Mouse (Mus musculus) stomach, postnatal 0 days (tissue): ENCODE data around the gene Iars2.

ENCODE experiments used
- CTCF ChIP-seq: IDR thresholded peaks from 2 replicates; pipeline ENCODE4 v1.5.1; 2016; ENCODE audit warnings: antibody characterized with exemption, low read depth, mild to moderate bottlenecking, moderate library complexity
- EP300 ChIP-seq: optimal IDR thresholded peaks from 2 replicates; pipeline ENCODE3; 2016; ENCODE audit warnings: antibody characterized with exemption

DNA sequence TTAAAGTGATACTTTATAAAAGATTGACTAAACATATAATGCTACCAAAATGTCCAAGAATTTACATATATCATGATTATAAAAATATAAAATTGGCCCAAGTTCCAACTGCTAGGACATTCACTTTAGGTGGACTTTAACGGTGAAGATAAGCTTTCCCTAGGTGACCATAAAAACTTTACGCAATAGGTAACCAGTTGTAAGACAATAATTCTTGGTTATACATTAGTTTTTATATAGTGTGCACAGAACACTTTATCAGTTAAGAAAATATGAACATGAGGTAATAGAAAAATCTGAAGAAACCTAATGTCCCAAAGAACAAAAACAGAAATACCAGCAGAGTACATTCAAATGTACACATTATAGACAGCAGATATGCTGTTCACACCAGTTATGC lies 20.9 kb downstream of the Iars2 start:
- TF ChIP-seq CTCF (no peak), EP300 (no peak)
